Mouse (Mus musculus): ENCODE data around the gene Atp2c2.

The Atp2c2 gene

DNA sequence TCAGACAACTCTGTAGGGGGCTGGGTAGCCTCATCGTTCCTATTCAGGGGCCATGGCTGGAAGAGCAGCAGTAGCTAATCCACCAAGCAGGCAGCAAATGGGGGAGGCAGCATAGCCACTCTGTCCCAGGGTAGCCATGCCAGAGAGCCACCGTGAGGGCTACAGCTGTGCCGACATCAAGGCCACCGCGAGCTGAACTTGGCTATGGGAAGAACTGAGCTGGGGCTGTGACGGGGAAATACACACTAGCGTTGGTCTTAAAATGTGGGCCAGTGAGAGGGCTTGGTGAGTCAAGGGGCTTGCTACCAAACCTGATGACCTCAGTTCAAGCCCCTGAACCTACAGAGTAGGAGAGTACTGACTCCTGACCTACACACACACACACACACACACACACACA lies 84.9 kb downstream of the Atp2c2 start:
- DNase-seq (ENCODE audit: low read depth, low spot score) = no peak

DNA sequence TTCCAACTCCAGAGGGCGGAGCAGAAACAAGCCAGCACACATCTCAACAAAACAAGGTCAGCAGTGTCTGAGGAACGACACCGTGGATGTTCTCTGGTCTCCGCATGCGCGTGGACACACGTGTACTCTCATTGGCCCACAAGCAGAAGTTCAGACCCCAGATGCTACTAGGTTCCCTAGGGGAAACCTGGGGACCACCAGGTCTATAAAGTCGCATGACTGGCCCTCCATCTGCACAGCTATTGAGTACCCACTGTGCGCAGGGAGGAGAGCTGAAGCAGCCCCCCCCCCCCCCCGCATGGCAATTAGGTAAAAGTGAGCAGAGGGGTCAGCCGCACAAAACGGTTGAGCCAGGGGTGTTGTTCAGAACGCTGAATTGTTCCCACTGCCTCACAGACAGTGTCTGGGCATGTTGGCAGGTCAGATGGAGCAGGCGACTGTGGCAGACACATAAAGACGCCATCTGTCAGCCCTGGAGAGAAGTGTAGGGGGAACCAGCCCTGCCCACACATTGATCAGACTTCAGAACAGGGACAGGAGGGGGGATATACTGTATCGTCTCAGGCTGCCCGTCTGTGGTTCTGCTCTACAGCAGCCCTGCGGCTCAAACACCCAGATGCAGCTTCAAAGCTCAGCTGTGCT lies 86.1 kb downstream of the Atp2c2 start:
- no peak for DNase-seq (ENCODE audit: low read depth, low spot score)

DNA sequence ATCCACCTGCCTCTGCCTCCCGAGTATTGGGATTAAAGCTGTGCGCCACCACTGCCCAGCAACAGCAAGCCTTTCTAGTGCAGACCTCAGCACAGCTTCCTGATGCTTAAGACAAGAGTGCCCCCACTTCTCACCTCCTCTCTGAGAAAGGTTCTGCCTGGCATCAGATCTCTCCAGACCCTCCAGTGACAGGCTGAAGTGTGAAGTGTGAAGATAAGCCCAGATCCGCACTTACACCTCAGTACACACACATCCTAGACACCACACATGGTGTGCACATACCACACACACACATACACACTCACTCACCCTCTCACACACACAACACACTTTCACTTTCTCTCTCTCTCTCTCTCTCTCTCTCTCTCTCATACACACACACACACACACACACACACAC lies 87.1 kb downstream of the Atp2c2 start:
- no peak for DNase-seq (ENCODE audit: low read depth, low spot score)

GRCm38 (mm10) chr8:119787341-119787740 lies 87.5 kb downstream of the Atp2c2 start:
- no peak for DNase-seq (ENCODE audit: low read depth, low spot score)

DNA sequence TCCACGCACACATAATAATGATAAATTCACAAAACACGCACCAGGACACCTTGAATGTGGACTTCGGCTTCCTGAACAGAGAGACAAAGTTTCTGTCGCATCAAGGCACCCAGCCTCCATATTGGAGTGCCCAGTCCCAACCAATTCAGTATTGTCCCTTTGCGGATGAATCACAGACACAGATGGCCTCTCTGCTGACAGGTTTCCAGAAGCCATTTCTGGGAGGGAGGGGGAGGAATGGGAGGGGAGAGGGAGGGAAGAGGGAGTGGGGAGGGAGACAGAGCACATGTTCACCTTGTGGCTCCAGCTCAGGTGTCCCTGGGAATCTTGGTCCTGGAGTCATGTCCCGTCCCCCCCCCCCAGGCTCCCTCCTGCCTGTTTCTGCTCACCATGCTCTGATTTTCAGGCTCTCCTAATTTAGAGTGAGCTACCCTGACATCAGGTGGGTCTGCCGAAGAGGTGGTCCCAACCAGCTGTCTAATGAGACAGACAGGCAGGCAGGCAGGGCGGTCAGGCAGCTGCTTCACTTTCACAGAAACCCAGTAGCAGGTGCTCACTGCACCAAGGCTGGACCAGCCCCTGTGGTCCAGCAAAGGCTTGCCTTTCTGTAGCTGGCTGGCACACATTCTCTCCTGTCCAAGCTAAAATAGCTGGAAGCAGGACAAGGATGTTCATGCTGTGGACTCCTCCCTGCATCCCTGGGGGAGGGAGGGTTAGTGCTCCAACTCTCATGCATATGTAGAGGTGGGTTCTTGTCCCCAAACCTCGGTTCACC lies 89.0 kb downstream of the Atp2c2 start:
- no peak for DNase-seq (ENCODE audit: low read depth, low spot score)

GRCm38 (mm10) chr8:119789581-119789980 lies 89.8 kb downstream of the Atp2c2 start:
- DNase-seq (ENCODE audit: low read depth, low spot score) = no peak

- no peak for DNase-seq (ENCODE audit: low read depth, low spot score)
Measured at GRCm38 (mm10) chr8:119791804-119792704, 92.2 kb downstream of the Atp2c2 start.

DNA sequence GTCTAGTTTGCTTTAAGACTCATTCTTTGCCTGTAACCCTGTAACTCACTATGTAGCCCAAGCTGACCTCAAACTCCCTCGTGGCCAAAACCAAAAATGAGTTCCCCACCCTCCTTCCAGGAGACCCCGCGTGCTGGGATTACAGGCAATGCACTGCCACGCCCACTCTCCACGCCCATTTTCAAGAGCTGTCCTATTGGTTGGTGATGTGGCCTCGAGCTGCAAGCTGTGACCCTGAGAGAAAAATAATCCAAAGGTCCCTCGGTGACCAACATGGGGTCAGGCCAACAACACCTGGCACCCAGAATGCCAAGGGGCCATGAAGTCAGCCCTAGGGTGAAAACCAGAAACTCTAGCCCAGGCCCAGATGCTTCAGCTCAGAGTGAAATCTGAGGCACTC lies 94.9 kb downstream of the Atp2c2 start:
- no peak for DNase-seq (ENCODE audit: low read depth, low spot score)

GRCm38 (mm10) chr8:119795651-119796050 lies 95.8 kb downstream of the Atp2c2 start:
- no peak for DNase-seq (ENCODE audit: low read depth, low spot score)

GRCm38 (mm10) chr8:119798170-119798964 lies 98.6 kb downstream of the Atp2c2 start:
- DNase-seq (ENCODE audit: low read depth, low spot score) = no peak

GRCm38 (mm10) chr8:119798965-119799264 lies 99.1 kb downstream of the Atp2c2 start:
- no peak for DNase-seq (ENCODE audit: low read depth, low spot score)

DNA sequence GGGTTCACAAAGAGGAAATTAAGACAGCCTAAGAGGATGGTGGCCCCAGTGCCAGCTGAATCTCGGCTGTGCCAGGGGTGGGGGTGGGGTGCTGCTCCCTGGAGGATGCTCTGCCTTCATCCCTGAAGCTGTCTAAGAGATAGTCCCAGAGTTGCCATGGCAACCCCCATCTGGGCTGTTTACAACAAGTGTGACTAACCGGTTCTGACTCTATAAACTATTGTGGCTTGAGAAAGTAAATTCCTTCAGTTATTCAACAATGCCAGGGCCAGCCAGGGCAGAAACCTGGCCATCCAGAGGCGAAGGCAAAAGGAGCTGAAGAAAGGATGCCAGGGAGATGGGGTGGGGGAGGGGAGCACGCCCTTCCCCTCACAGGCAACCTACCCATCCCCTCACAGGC lies 101.4 kb downstream of the Atp2c2 start:
- no peak for DNase-seq (ENCODE audit: low read depth, low spot score)

DNA sequence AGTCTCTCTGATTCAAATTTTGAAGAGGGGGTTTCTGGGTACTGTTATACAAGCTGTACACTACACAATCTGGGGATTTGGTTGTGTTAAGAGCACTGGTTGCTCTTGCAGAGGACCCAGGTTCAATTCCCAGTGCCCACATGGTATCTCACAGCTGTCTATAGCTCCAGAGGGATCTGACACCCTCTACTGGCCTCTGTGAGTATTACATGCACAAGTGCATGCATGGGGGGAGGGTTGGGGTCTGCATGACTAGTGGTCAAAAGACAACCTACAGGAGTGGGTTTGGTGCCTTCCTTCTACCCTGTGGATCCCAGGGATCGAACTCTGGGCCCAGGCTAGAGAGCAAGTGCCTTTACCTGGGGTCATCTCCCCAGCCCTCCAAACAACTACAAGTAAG lies 102.8 kb downstream of the Atp2c2 start:
- no peak for DNase-seq (ENCODE audit: low read depth, low spot score)

GRCm38 (mm10) chr8:119805275-119805674 lies 105.5 kb downstream of the Atp2c2 start:
- no peak for DNase-seq (ENCODE audit: low read depth, low spot score)

DNA sequence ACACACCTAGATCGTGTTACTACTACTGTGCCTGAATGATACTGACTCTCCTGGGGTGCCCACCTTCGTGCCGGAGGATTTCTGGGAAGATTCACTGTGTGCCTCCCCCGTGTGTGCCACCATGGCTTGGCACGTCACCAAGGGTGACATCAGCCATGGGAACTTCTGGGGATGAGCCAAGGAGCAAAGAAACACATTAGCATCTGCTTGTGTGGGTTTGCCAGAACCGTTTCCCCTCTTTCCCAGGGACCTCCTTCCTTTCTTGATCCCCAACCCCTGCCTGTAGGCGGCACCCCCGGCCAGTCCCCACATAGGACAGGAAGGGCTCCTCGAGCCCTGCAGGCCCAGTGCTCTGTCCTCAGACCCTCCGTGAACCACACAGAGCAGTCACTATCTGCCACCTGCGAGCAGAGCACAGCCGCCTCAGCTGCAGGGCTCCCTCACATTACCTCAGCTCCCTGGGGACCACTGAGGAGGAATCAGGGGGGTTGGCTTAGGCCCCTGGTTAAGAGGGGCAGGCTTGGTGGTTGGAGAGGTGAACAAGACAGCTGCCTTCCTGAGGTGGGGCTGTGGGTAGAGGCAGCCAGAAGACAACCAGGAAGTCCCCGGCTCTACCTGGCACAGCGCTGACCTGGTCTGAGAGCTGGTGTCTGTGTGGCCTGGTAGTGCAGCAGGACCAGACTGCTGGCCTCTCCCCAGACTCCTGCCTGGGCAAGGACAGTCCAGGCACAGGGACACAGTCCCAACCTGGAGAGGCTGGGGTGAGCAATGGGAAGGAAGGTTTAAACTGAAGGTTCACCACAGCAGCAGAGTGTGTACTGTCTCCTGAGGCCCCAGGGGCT lies 106.8 kb downstream of the Atp2c2 start:
- no peak for DNase-seq (ENCODE audit: low read depth, low spot score)
